Comparison of ENCODE assay signal across 7 mouse cellular contexts in the genomic region with DNA sequence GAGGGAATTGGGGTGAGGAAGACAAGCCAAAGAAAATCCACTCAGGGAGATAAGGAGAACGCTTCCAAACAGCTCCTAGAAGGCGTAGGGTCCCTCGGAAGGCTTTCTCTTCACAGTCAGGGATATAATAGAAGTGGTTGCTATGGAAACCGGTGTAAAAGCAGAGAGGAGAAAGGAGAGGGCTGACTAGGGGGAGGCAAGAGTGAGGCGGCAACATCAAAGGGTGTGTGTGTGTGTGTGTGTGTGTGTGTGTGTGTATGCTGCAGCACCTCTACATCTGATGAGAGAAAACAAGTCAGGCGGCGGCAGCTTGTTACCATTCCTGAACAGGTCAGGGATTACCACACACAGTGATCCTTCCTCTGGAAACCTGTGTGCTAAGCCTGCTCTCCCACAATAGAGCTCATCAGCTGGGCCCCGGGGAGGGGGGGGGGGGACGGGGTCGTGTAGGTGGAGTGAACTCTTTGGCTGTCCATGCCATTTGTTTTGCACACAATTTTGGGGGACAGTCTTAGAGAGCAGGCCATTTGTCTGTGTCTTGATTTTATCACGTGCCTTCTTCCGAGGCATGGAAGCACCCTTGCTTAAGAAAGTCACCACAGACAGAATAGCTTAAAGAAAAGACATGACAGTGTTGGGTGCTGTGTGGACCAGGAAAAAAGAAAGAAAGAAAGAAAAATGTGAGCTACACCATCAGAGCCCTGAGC. TPM values are rescaled to one million over a fixed set of nuclear protein-coding genes. Genes with fewer than 3 reads are reported as not detected.
DNase-seq lines count a peak whose midpoint lies in the region; ATAC-seq and TF ChIP-seq lines count a peak whose summit lies in the region.

No protein-coding gene starts in this region.

- H3K27ac ChIP-seq in testis, adult 2 months (ENCODE audit: control insufficient read depth, insufficient read depth, low read depth, low read length) = peak overlapping the region; percentile 43
- H3K27ac ChIP-seq in embryonic facial prominence, embryonic 14.5 days (replicated peaks; ENCODE audit: low read depth, low read length) = peak overlapping the region; percentile 86; the same call in 1 of the 2 replicates
- H3K27ac ChIP-seq in intestine, embryonic 14.5 days (ENCODE audit: low read depth) = peak overlapping the region; percentile 83
- H3K27ac ChIP-seq in midbrain, embryonic 16.5 days (ENCODE audit: low read length) = peak overlapping the region; percentile 99

- peak; percentile 38 for ATAC-seq in embryonic facial prominence, embryonic 14.5 days (ENCODE audit: low read depth)
- no peak; the same call in 1 of the 2 replicates for ATAC-seq in intestine, embryonic 14.5 days (replicated peaks; ENCODE audit: low FRiP score, low TSS enrichment, low read depth)
- ATAC-seq in midbrain, embryonic 16.5 days = peak; percentile 84

- H3K4me1 ChIP-seq in testis, adult 2 months (ENCODE audit: control insufficient read depth, insufficient read depth, low read length) = peaks cover 3% of the 10 kb centered on the region; the same call in 1 of the 2 replicates
- peaks cover 40% of the 10 kb centered on the region for H3K4me1 ChIP-seq in embryonic facial prominence, embryonic 14.5 days (ENCODE audit: control insufficient read depth, insufficient read depth, low read length)
- peaks cover 53% of the 10 kb centered on the region for H3K4me1 ChIP-seq in intestine, embryonic 14.5 days (replicated peaks; ENCODE audit: control insufficient read depth, insufficient read depth, low read length)
- H3K4me1 ChIP-seq in midbrain, embryonic 16.5 days (ENCODE audit: control insufficient read depth, insufficient read depth, low read length) = peaks cover 50% of the 10 kb centered on the region

- no peak for TF ChIP-seq POLR2A in testis, adult 2 months (IDR thresholded peaks at IDR 0.05; ENCODE audit: control insufficient read depth, low read depth, low read length)

- 13% methylated on average over 11 of the region's 12 CpGs for WGBS in embryonic facial prominence, embryonic 14.5 days
- WGBS in intestine, embryonic 14.5 days = 11% methylated on average over 12 of the region's 12 CpGs
- 2% methylated on average over 12 of the region's 12 CpGs for WGBS in midbrain, embryonic 16.5 days

- 0 out of 2 replicates have a peak overlapping the region, but pooled peaks have one; percentile 4 for H3K4me2 ChIP-seq in embryonic facial prominence, embryonic 14.5 days (ENCODE audit: low read depth, low read length)
- H3K4me2 ChIP-seq in intestine, embryonic 14.5 days (ENCODE audit: low read length) = no peak overlapping the region
- peak overlapping the region; percentile 30 for H3K4me2 ChIP-seq in midbrain, embryonic 16.5 days (ENCODE audit: low read length)

- no peak overlapping the region for H3K4me3 ChIP-seq in testis, adult 2 months (ENCODE audit: control insufficient read depth, low read depth, low read length)
- H3K4me3 ChIP-seq in embryonic facial prominence, embryonic 14.5 days (ENCODE audit: low read depth, low read length) = no peak overlapping the region
- no peak overlapping the region for H3K4me3 ChIP-seq in intestine, embryonic 14.5 days (ENCODE audit: low read depth, low read length)
- H3K4me3 ChIP-seq in midbrain, embryonic 16.5 days (ENCODE audit: low read depth, low read length) = no peak overlapping the region

- H3K36me3 ChIP-seq in testis, adult 2 months (ENCODE audit: control insufficient read depth, insufficient read depth, low read length) = no peaks in the 10 kb centered on the region
- H3K36me3 ChIP-seq in embryonic facial prominence, embryonic 14.5 days (ENCODE audit: control insufficient read depth, insufficient read depth, low read length) = no peaks in the 10 kb centered on the region
- H3K36me3 ChIP-seq in intestine, embryonic 14.5 days (ENCODE audit: control insufficient read depth, insufficient read depth, low read length) = no peaks in the 10 kb centered on the region
- no peaks in the 10 kb centered on the region for H3K36me3 ChIP-seq in midbrain, embryonic 16.5 days (ENCODE audit: control insufficient read depth, insufficient read depth, low read length)

- no peaks in the 10 kb centered on the region for H3K27me3 ChIP-seq in testis, adult 2 months (ENCODE audit: control insufficient read depth, insufficient read depth, low read length)
- no peaks in the 10 kb centered on the region for H3K27me3 ChIP-seq in embryonic facial prominence, embryonic 14.5 days (replicated peaks; ENCODE audit: control insufficient read depth, insufficient read depth, low read length)
- no peaks in the 10 kb centered on the region for H3K27me3 ChIP-seq in intestine, embryonic 14.5 days (replicated peaks; ENCODE audit: control insufficient read depth, insufficient read depth, low read length)
- no peaks in the 10 kb centered on the region for H3K27me3 ChIP-seq in midbrain, embryonic 16.5 days (ENCODE audit: control insufficient read depth, insufficient read depth, low read depth, low read length)

- no peak for TF ChIP-seq CTCF in testis, adult 2 months (IDR thresholded peaks at IDR 0.05; ENCODE audit: control insufficient read depth, insufficient read depth, insufficient replicate concordance, low read depth, low read length)

- H3K9ac ChIP-seq in embryonic facial prominence, embryonic 14.5 days (ENCODE audit: low read depth, low read length) = peak overlapping the region; percentile 6; the same call in 1 of the 2 replicates
- H3K9ac ChIP-seq in intestine, embryonic 14.5 days (ENCODE audit: low read length) = 0 out of 2 replicates have a peak overlapping the region, but pooled peaks have one; percentile 3
- peak overlapping the region; percentile 51; the same call in 1 of the 2 replicates for H3K9ac ChIP-seq in midbrain, embryonic 16.5 days (ENCODE audit: low read depth, low read length)

- H3K9me3 ChIP-seq in embryonic facial prominence, embryonic 14.5 days (ENCODE audit: control insufficient read depth, low read length) = no peaks in the 10 kb centered on the region
- H3K9me3 ChIP-seq in intestine, embryonic 14.5 days (ENCODE audit: control insufficient read depth, low read length) = no peaks in the 10 kb centered on the region
- H3K9me3 ChIP-seq in midbrain, embryonic 16.5 days (replicated peaks; ENCODE audit: control insufficient read depth, low read length, poor library complexity, severe bottlenecking) = no peaks in the 10 kb centered on the region

- no peak for DNase-seq in testis, postnatal 10 days (ENCODE audit: low spot score)
- DNase-seq in embryonic facial prominence, embryonic 14.5 days (ENCODE audit: low spot score) = peak; percentile 92
- peak; percentile 71 for DNase-seq in intestine, embryonic 14.5 days (ENCODE audit: low spot score)
- no peak for DNase-seq in liver
- DNase-seq in adipocyte (ENCODE audit: low spot score) = no peak

RNA-seq across cellular contexts. Expression of a gene that starts 55.0 kb away (rescaled TPM):
- 3.3 and 3.8 TPM in 2 replicates for polyA plus RNA-seq in testis, adult 2 months (2012; rRNA removed)
- 10.6 and 10.7 TPM in 2 replicates for polyA plus RNA-seq in embryonic facial prominence, embryonic 14.5 days (2014; fragmentation: Nextera tagmentation; extraction: Ambion mirVana)
- polyA plus RNA-seq in intestine, embryonic 14.5 days (2014; fragmentation: Nextera tagmentation; extraction: Ambion mirVana) = 11.3 and 11.5 TPM in 2 replicates
- polyA plus RNA-seq in midbrain, embryonic 16.5 days (2015; fragmentation: Nextera tagmentation; extraction: Ambion mirVana) = 9.6 and 9.9 TPM in 2 replicates

Comparison
In these comparisons a context has a peak if more than half of its experiments do, and no peak if none do; other contexts are left out.
1. H3K27ac ChIP-seq: peak in every context shown above with its lines; median percentile 99 in midbrain, embryonic 16.5 days; 86 in embryonic facial prominence, embryonic 14.5 days; 83 in intestine, embryonic 14.5 days; 43 in testis, adult 2 months.
2. DNase-seq: peak in embryonic facial prominence, embryonic 14.5 days (single experiment) and intestine, embryonic 14.5 days (single experiment); none in testis, postnatal 10 days (single experiment), liver (single experiment) and adipocyte (single experiment).
3. Peak in every context shown above with its lines, with median percentiles within 50 percentile points of each other: H3K9ac ChIP-seq.